8 mouse cellular contexts compared by ENCODE assay signal in the genomic region with DNA sequence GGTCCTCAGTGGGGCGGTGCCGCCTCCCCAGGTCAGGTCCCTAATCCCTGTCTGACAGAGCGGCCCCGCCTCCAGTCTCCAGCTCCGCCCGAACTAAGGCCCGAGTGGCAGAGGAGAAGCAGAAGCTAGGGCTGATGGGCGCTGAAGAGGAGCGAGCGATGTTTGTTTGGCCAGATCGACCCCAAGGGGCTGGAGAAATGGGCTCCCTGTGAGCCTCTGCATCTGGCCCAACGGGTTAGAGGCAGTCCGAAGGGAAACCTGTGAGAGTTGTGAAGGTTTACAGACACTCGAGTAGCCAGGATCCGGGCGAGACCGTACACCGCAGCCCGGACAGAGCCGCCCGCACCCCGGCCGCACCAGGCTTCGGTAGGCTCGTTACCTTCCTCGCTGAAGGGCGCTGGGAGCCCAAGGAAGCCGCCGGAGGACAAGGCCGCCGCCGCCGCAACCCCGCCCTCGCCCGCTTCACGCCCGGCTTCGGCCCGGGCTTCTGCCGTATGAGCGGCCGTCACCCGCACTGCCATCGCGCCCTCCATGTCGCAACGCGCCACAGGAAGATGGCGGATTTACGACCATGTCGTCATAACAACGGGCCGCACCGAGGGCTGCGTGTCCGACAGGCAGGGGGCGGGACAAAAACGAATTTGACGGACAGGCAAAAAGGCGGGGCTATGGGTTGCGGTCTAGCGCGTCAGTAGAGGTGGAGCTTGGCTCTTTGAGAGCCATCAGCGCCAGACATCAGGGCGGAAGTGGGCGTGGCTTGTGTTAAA. TPM values are rescaled to one million over a fixed set of nuclear protein-coding genes. Genes with fewer than 3 reads are reported as not detected.
DNase-seq lines count a peak whose midpoint lies in the region; ATAC-seq lines count a peak whose summit lies in the region.

No protein-coding gene starts in this region.

- peaks cover 27% of the 10 kb centered on the region for H3K4me1 ChIP-seq in hindbrain, embryonic 15.5 days (replicated peaks)

- ATAC-seq in hindbrain, embryonic 15.5 days (ENCODE audit: low FRiP score, low read depth): peak; percentile 94

- H3K36me3 ChIP-seq in hindbrain, embryonic 15.5 days: peaks cover 12% of the 10 kb centered on the region

- peak overlapping the region; percentile 72 for H3K4me3 ChIP-seq in hindbrain, embryonic 15.5 days

- H3K9me3 ChIP-seq in hindbrain, embryonic 15.5 days: no peaks in the 10 kb centered on the region

- 0% methylated on average over 67 of the region's 67 CpGs for WGBS in hindbrain, embryonic 15.5 days

- DNase-seq in R1 (ENCODE audit: low read depth, low spot score): peak; percentile 100
- DNase-seq in cerebellum, postnatal 25 days: peak; percentile 97 to 99
- DNase-seq in frontal cortex, postnatal 25 days (ENCODE audit: low spot score in 2 of 2): peak; percentile 91 to 97
- peak; percentile 99 for DNase-seq in left cerebral cortex, adult 11 months (ENCODE audit: low spot score)
- peak; percentile 100 for DNase-seq in lung, postnatal 4 days
- DNase-seq in retina, postnatal 7 days (ENCODE audit: low read depth, low spot score): peak; percentile 98
- DNase-seq in urinary bladder, adult 2 months (ENCODE audit: low spot score): peak; percentile 92

- peak overlapping the region; percentile 78 for H3K9ac ChIP-seq in hindbrain, embryonic 15.5 days

- H3K27me3 ChIP-seq in hindbrain, embryonic 15.5 days: no peaks in the 10 kb centered on the region

- peak overlapping the region; percentile 63 for H3K4me2 ChIP-seq in hindbrain, embryonic 15.5 days

- H3K27ac ChIP-seq in hindbrain, embryonic 15.5 days (replicated peaks): peak overlapping the region; percentile 92

RNA-seq across cellular contexts. Expression of gene Dnase1l2, which starts 12.0 kb away (rescaled TPM):
- polyA plus RNA-seq in hindbrain, embryonic 15.5 days (2015; fragmentation: Nextera tagmentation; extraction: Ambion mirVana): 6.8 and 7.2 TPM in 2 replicates
- polyA plus RNA-seq in urinary bladder, adult 2 months (2012; rRNA removed): 47.5 and 62.9 TPM in 2 replicates

RNA-seq across cellular contexts. Expression of gene E4f1, which starts 15.2 kb away (rescaled TPM):
- 46.7 and 50.5 TPM in 2 replicates for polyA plus RNA-seq in hindbrain, embryonic 15.5 days (2015; fragmentation: Nextera tagmentation; extraction: Ambion mirVana)
- 55.8 and 61.5 TPM in 2 replicates for polyA plus RNA-seq in urinary bladder, adult 2 months (2012; rRNA removed)

RNA-seq across cellular contexts. Expression of gene Pgp, which starts 15.3 kb away (rescaled TPM):
- polyA plus RNA-seq in hindbrain, embryonic 15.5 days (2015; fragmentation: Nextera tagmentation; extraction: Ambion mirVana): 72.6 and 75.6 TPM in 2 replicates
- 31.8 and 33.5 TPM in 2 replicates for polyA plus RNA-seq in urinary bladder, adult 2 months (2012; rRNA removed)

RNA-seq across cellular contexts. Expression of gene Bricd5, which starts 18.7 kb away (rescaled TPM):
- polyA plus RNA-seq in hindbrain, embryonic 15.5 days (2015; fragmentation: Nextera tagmentation; extraction: Ambion mirVana): 0.34 and 0.77 TPM in 2 replicates
- polyA plus RNA-seq in urinary bladder, adult 2 months (2012; rRNA removed): 0.10 and 0.19 TPM in 2 replicates

RNA-seq across cellular contexts. Expression of gene Mlst8, which starts 23.9 kb away (rescaled TPM):
- 35.4 and 36.0 TPM in 2 replicates for polyA plus RNA-seq in hindbrain, embryonic 15.5 days (2015; fragmentation: Nextera tagmentation; extraction: Ambion mirVana)
- polyA plus RNA-seq in urinary bladder, adult 2 months (2012; rRNA removed): 20.9 and 21.7 TPM in 2 replicates

Comparison
In these comparisons a context has a peak if more than half of its experiments do, and no peak if none do; other contexts are left out.
1. Peak in every context shown above with its lines: DNase-seq, ATAC-seq, H3K4me3 ChIP-seq and H3K27ac ChIP-seq.